Mouse (Mus musculus): ENCODE measurements around the gene Gpatch1. TPM values are rescaled to one million over a fixed set of nuclear protein-coding genes. Genes with fewer than 3 reads are reported as not detected.
A peak's percentile ranks its signal among the peaks of the same experiment; 100 is the strongest.

Gpatch1 gene
- 17.5 and 20.8 TPM in 2 replicates for polyA plus RNA-seq (2015; fragmentation: Nextera tagmentation; extraction: Ambion mirVana)

- H3K27ac ChIP-seq (ENCODE audit: low read depth, low read length), result peak within 1 kb of the TSS; percentile 78
- ATAC-seq, result peak; percentile 91
- H3K36me3 ChIP-seq (ENCODE audit: control insufficient read depth, insufficient read depth, low read length), result no peaks in the 10 kb centered on the region
- H3K27me3 ChIP-seq (replicated peaks; ENCODE audit: control insufficient read depth, insufficient read depth, low read length), result no peaks in the 10 kb centered on the region
- peak within 1 kb of the TSS; percentile 86 for H3K9ac ChIP-seq (ENCODE audit: low read depth, low read length)
- H3K4me1 ChIP-seq (ENCODE audit: control insufficient read depth, insufficient read depth, low read depth, low read length), result peaks cover 12% of the 10 kb centered on the region
- no peaks in the 10 kb centered on the region for H3K9me3 ChIP-seq (ENCODE audit: control insufficient read depth, low read length)
- WGBS, result under 1% methylated on average over 39 of the region's 39 CpGs
- peak within 1 kb of the TSS; percentile 89 for H3K4me2 ChIP-seq (ENCODE audit: low read length)
- peak within 1 kb of the TSS; percentile 84 for H3K4me3 ChIP-seq (ENCODE audit: low read length)
Observed at GRCm38 (mm10) chr7:35317729-35318609, at the start of gene Gpatch1. Gpatch1 (minus strand) TSS chr7:35318440.

- Histone ChIP-seq H3K4me3 (ENCODE audit: low read length) (no peak overlapping the region), H3K9ac (ENCODE audit: low read depth, low read length) (no peak overlapping the region), H3K4me2 (ENCODE audit: low read length) (no peak overlapping the region), H3K27ac (ENCODE audit: low read depth, low read length) (no peak overlapping the region), H3K9me3 (ENCODE audit: control insufficient read depth, low read length) (0 out of 2 replicates have a peak, but pooled peaks cover 3% of the 10 kb centered on the region), H3K4me1 (ENCODE audit: control insufficient read depth, insufficient read depth, low read depth, low read length) (no peaks in the 10 kb centered on the region), H3K36me3 (ENCODE audit: control insufficient read depth, insufficient read depth, low read length) (no peaks in the 10 kb centered on the region), H3K27me3 (replicated peaks; ENCODE audit: control insufficient read depth, insufficient read depth, low read length) (no peaks in the 10 kb centered on the region)
- 70% methylated on average over 12 of the region's 12 CpGs for WGBS
- no peak for ATAC-seq
Observed at GRCm38 (mm10) chr7:35365161-35365910, 47.1 kb upstream of the Gpatch1 start.

GRCm38 (mm10) chr7:35362868-35363267, 44.6 kb upstream of the Gpatch1 start:
- Histone ChIP-seq H3K9ac (ENCODE audit: low read depth, low read length) (no peak overlapping the region), H3K36me3 (ENCODE audit: control insufficient read depth, insufficient read depth, low read length) (no peaks in the 10 kb centered on the region), H3K4me3 (ENCODE audit: low read length) (no peak overlapping the region), H3K4me2 (ENCODE audit: low read length) (no peak overlapping the region), H3K27ac (ENCODE audit: low read depth, low read length) (no peak overlapping the region), H3K27me3 (replicated peaks; ENCODE audit: control insufficient read depth, insufficient read depth, low read length) (no peaks in the 10 kb centered on the region), H3K9me3 (ENCODE audit: control insufficient read depth, low read length) (no peaks in the 10 kb centered on the region), H3K4me1 (ENCODE audit: control insufficient read depth, insufficient read depth, low read depth, low read length) (no peaks in the 10 kb centered on the region)
- ATAC-seq, result no peak
- 87% methylated on average over 5 of the region's 5 CpGs for WGBS

GRCm38 (mm10) chr7:35362253-35362652, 44.0 kb upstream of the Gpatch1 start:
- Histone ChIP-seq H3K9ac (ENCODE audit: low read depth, low read length) (no peak overlapping the region), H3K36me3 (ENCODE audit: control insufficient read depth, insufficient read depth, low read length) (no peaks in the 10 kb centered on the region), H3K4me1 (ENCODE audit: control insufficient read depth, insufficient read depth, low read depth, low read length) (no peaks in the 10 kb centered on the region), H3K27me3 (replicated peaks; ENCODE audit: control insufficient read depth, insufficient read depth, low read length) (no peaks in the 10 kb centered on the region), H3K27ac (ENCODE audit: low read depth, low read length) (no peak overlapping the region), H3K4me3 (ENCODE audit: low read length) (no peak overlapping the region), H3K9me3 (ENCODE audit: control insufficient read depth, low read length) (no peaks in the 10 kb centered on the region), H3K4me2 (ENCODE audit: low read length) (no peak overlapping the region)
- 80% methylated on average over 5 of the region's 5 CpGs for WGBS
- ATAC-seq, result no peak

- no peaks in the 10 kb centered on the region for H3K27me3 ChIP-seq (replicated peaks; ENCODE audit: control insufficient read depth, insufficient read depth, low read length)
- H3K9me3 ChIP-seq (ENCODE audit: control insufficient read depth, low read length), result no peaks in the 10 kb centered on the region
- no peak for ATAC-seq
- H3K9ac ChIP-seq (ENCODE audit: low read depth, low read length), result no peak overlapping the region
- no peak overlapping the region for H3K4me2 ChIP-seq (ENCODE audit: low read length)
- no peaks in the 10 kb centered on the region for H3K4me1 ChIP-seq (ENCODE audit: control insufficient read depth, insufficient read depth, low read depth, low read length)
- no peaks in the 10 kb centered on the region for H3K36me3 ChIP-seq (ENCODE audit: control insufficient read depth, insufficient read depth, low read length)
- 82% methylated on average over 12 of the region's 12 CpGs for WGBS
- no peak overlapping the region for H3K27ac ChIP-seq (ENCODE audit: low read depth, low read length)
- H3K4me3 ChIP-seq (ENCODE audit: low read length), result no peak overlapping the region
Observed at GRCm38 (mm10) chr7:35357621-35358020, 39.4 kb upstream of the Gpatch1 start.

GRCm38 (mm10) chr7:35355303-35355872, 37.1 kb upstream of the Gpatch1 start:
- Histone ChIP-seq H3K9me3 (ENCODE audit: control insufficient read depth, low read length) (no peaks in the 10 kb centered on the region), H3K36me3 (ENCODE audit: control insufficient read depth, insufficient read depth, low read length) (no peaks in the 10 kb centered on the region), H3K4me2 (ENCODE audit: low read length) (no peak overlapping the region), H3K9ac (ENCODE audit: low read depth, low read length) (no peak overlapping the region), H3K4me1 (ENCODE audit: control insufficient read depth, insufficient read depth, low read depth, low read length) (no peaks in the 10 kb centered on the region), H3K27ac (ENCODE audit: low read depth, low read length) (no peak overlapping the region), H3K4me3 (ENCODE audit: low read length) (no peak overlapping the region), H3K27me3 (replicated peaks; ENCODE audit: control insufficient read depth, insufficient read depth, low read length) (no peaks in the 10 kb centered on the region)
- WGBS, result 91% methylated on average over 5 of the region's 5 CpGs
- ATAC-seq, result no peak

DNA sequence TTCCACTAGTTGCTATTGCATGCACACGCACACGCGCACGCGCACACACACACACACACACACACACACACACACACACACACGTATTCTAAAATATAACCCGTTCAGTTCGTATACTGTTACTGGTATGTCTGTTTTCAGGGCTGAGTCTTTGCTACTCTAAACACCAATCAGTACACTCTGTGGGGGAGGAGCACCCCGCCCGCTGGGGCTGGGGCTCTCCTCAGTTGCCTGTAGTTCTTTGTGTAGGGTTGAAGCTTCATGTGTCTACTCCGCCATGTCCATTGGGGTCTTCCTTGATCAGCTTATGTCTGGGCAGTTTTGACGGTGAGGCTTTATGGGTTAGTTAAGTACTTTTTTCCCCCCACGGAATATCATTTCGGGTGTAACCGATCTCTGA, 35.1 kb upstream of the Gpatch1 start:
- Histone ChIP-seq H3K4me3 (ENCODE audit: low read length) (no peak overlapping the region), H3K9ac (ENCODE audit: low read depth, low read length) (no peak overlapping the region), H3K4me1 (ENCODE audit: control insufficient read depth, insufficient read depth, low read depth, low read length) (no peaks in the 10 kb centered on the region), H3K36me3 (ENCODE audit: control insufficient read depth, insufficient read depth, low read length) (no peaks in the 10 kb centered on the region), H3K27ac (ENCODE audit: low read depth, low read length) (no peak overlapping the region), H3K4me2 (ENCODE audit: low read length) (no peak overlapping the region), H3K9me3 (ENCODE audit: control insufficient read depth, low read length) (no peaks in the 10 kb centered on the region), H3K27me3 (replicated peaks; ENCODE audit: control insufficient read depth, insufficient read depth, low read length) (no peaks in the 10 kb centered on the region)
- ATAC-seq, result no peak
- 91% methylated on average over 15 of the region's 15 CpGs for WGBS

DNA sequence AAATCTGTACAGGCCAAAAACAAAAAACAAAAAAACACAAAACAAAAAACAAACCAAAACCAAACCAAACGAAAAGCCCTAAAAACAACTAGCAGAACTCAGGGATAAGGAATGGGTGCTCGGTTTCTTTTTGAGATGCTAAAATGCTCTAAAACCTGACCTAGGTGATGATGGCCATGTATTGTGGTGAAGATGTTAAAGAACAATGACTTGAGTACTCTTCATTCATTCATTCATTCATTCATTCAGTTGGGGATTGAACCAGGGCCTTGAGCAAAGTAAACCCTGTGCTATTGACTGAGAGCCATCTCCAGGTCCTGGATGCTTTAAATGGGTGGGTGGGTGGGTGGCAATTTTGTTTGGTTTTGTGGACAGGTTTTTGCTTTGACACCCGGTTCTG, 32.9 kb upstream of the Gpatch1 start:
- Histone ChIP-seq H3K9me3 (ENCODE audit: control insufficient read depth, low read length) (no peaks in the 10 kb centered on the region), H3K4me1 (ENCODE audit: control insufficient read depth, insufficient read depth, low read depth, low read length) (no peaks in the 10 kb centered on the region), H3K4me3 (ENCODE audit: low read length) (no peak overlapping the region), H3K36me3 (ENCODE audit: control insufficient read depth, insufficient read depth, low read length) (no peaks in the 10 kb centered on the region), H3K27ac (ENCODE audit: low read depth, low read length) (no peak overlapping the region), H3K4me2 (ENCODE audit: low read length) (no peak overlapping the region), H3K9ac (ENCODE audit: low read depth, low read length) (no peak overlapping the region), H3K27me3 (replicated peaks; ENCODE audit: control insufficient read depth, insufficient read depth, low read length) (no peaks in the 10 kb centered on the region)
- no peak for ATAC-seq
- WGBS, result 92% methylated on average over 3 of the region's 3 CpGs
